Mouse (Mus musculus) testis, adult 2 months (tissue): ENCODE measurements around the gene Myo10. TPM values are rescaled to one million over a fixed set of nuclear protein-coding genes. Genes with fewer than 3 reads are reported as not detected.

ENCODE experiments used
- H3K27ac ChIP-seq: fragments of 200-500 bp; 2 replicates; pipeline ENCODE4 v1.5.1; 2012; ENCODE audit warnings: low read depth, low read length; ENCODE audit not compliant: control insufficient read depth, insufficient read depth
- H3K27me3 ChIP-seq: fragments of 200-500 bp; 2 replicates; pipeline ENCODE4 v1.6.1; 2012; ENCODE audit warnings: mild to moderate bottlenecking, low read length, moderate library complexity; ENCODE audit not compliant: control insufficient read depth, insufficient read depth
- H3K36me3 ChIP-seq: fragments of 200-500 bp; 2 replicates; pipeline ENCODE4 v1.6.1; 2012; ENCODE audit warnings: mild to moderate bottlenecking, low read length; ENCODE audit not compliant: control insufficient read depth, insufficient read depth
- H3K4me1 ChIP-seq: fragments of 200-500 bp; 2 replicates; pipeline ENCODE4 v1.6.1; 2012; ENCODE audit warnings: low read length; ENCODE audit not compliant: control insufficient read depth, insufficient read depth
- H3K4me3 ChIP-seq: fragments of 200-500 bp; 2 replicates; pipeline ENCODE4 v1.5.1; 2012; ENCODE audit warnings: low read depth, mild to moderate bottlenecking, low read length, moderate library complexity, mixed read lengths; ENCODE audit not compliant: control insufficient read depth
- CTCF ChIP-seq: fragments of 200-500 bp; IDR thresholded peaks from 2 replicates; pipeline ENCODE4 v1.5.1; 2012; ENCODE audit warnings: low read depth, mild to moderate bottlenecking, inconsistent platforms, low read length, moderate library complexity; ENCODE audit not compliant: control insufficient read depth, insufficient read depth, insufficient replicate concordance
- POLR2A ChIP-seq: fragments of 200-500 bp; IDR thresholded peaks from 2 replicates; pipeline ENCODE4 v1.6.1; 2012; ENCODE audit warnings: low read depth, mild to moderate bottlenecking, inconsistent platforms, low read length, moderate library complexity; ENCODE audit not compliant: control insufficient read depth
- polyA plus RNA-seq: library from polyadenylated mRNA; depleted of rRNA; stranded (reverse); fragments of >200 nt; gene quantifications from 2 replicates; pipeline ENCODE4 v1.2.3, GENCODE M21; 2012

The Myo10 gene
- polyA plus RNA-seq, 1 experiment: 17.5 TPM

- Histone ChIP-seq H3K27me3 (no peaks in the 10 kb centered on the region), H3K4me3 (no peak overlapping the region), H3K4me1 (no peaks in the 10 kb centered on the region), H3K27ac (no peak overlapping the region), H3K36me3 (no peaks in the 10 kb centered on the region)
- TF ChIP-seq CTCF: no peak
Observed at GRCm38 (mm10) chr15:25682953-25683507, 60.7 kb downstream of the Myo10 start.

GRCm38 (mm10) chr15:25685186-25685585, 62.9 kb downstream of the Myo10 start:
- no peaks in the 10 kb centered on the region for H3K4me1 ChIP-seq
- H3K4me3 ChIP-seq: no peak overlapping the region
- H3K36me3 ChIP-seq: no peaks in the 10 kb centered on the region
- H3K27me3 ChIP-seq: no peaks in the 10 kb centered on the region
- H3K27ac ChIP-seq: no peak overlapping the region
- no peak for TF ChIP-seq POLR2A
- TF ChIP-seq CTCF: no peak

GRCm38 (mm10) chr15:25688424-25689283, 66.3 kb downstream of the Myo10 start:
- TF ChIP-seq CTCF: no peak

GRCm38 (mm10) chr15:25689477-25689876, 67.2 kb downstream of the Myo10 start:
- H3K4me3 ChIP-seq: no peak overlapping the region
- H3K27me3 ChIP-seq: no peaks in the 10 kb centered on the region
- H3K27ac ChIP-seq: no peak overlapping the region
- H3K36me3 ChIP-seq: no peaks in the 10 kb centered on the region
- H3K4me1 ChIP-seq: peaks cover 4% of the 10 kb centered on the region
- TF ChIP-seq POLR2A (no peak), CTCF (no peak)

More at GRCm38 (mm10) chr15:25688424-25689283, 66.3 kb downstream of the Myo10 start:
- Histone ChIP-seq H3K27me3 (no peaks in the 10 kb centered on the region), H3K36me3 (no peaks in the 10 kb centered on the region), H3K4me1 (no peaks in the 10 kb centered on the region; the same call in 1 of the 2 replicates), H3K4me3 (no peak overlapping the region), H3K27ac (no peak overlapping the region)

GRCm38 (mm10) chr15:25690066-25690745, 67.9 kb downstream of the Myo10 start:
- no peak overlapping the region for H3K27ac ChIP-seq
- no peaks in the 10 kb centered on the region for H3K36me3 ChIP-seq
- H3K4me1 ChIP-seq: peaks cover 4% of the 10 kb centered on the region
- TF ChIP-seq POLR2A (no peak), CTCF (no peak)
- H3K27me3 ChIP-seq: no peaks in the 10 kb centered on the region
- H3K4me3 ChIP-seq: no peak overlapping the region

GRCm38 (mm10) chr15:25690746-25691105, 68.4 kb downstream of the Myo10 start:
- Histone ChIP-seq H3K36me3 (no peaks in the 10 kb centered on the region), H3K4me3 (no peak overlapping the region), H3K4me1 (peaks cover 4% of the 10 kb centered on the region), H3K27me3 (no peaks in the 10 kb centered on the region), H3K27ac (no peak overlapping the region)
- TF ChIP-seq POLR2A: no peak
- no peak for TF ChIP-seq CTCF

GRCm38 (mm10) chr15:25692254-25692950, 70.1 kb downstream of the Myo10 start:
- Histone ChIP-seq H3K27ac (0 out of 2 replicates have a peak overlapping the region, but pooled peaks have one; percentile 16), H3K27me3 (no peaks in the 10 kb centered on the region), H3K36me3 (no peaks in the 10 kb centered on the region), H3K4me3 (no peak overlapping the region), H3K4me1 (peaks cover 4% of the 10 kb centered on the region)
- no peak for TF ChIP-seq CTCF
- TF ChIP-seq POLR2A: no peak
